Mouse (Mus musculus): ENCODE results near the gene Sass6.

The Sass6 gene

GRCm38 (mm10) chr3:116656184-116656965 lies 61.6 kb downstream of the Sass6 start:
- in situ Hi-C loops (cut with MboI; ENCODE audit: low pct_unique_long_range_greater_than_20kb in 1 of 2, low sequenced_read_pairs in 2 of 2, unreplicated experiment in 1 of 2): no loop called here

DNA sequence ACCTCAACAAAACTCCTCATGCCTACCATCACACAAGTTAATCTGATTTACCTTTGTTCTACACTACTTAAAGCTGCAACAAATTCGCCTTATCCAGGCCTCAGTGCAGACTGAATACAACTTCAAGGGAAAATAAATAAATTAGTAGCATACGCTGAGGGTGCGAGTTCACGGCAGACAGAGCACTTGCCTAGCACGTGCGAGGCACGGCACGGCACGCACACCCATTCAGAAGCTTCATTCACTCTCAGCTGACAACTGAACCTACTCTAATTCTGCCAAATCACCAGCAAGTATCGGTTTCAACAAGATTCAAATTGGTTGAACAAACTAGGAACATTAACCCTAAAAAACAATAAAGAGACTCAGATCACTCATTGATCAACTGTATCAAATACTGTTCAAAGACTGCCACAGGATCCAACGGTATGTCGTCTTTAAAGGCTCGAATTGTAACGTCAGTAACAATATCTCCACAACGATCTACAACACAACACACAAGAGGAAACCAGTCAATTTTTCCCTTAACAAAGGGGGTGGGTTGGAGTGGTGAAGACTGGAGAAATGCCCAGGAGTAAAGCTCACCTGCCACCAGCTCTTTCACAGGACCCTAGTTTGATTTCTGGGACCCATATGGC lies 64.3 kb downstream of the Sass6 start:
- in situ Hi-C loops (cut with MboI; ENCODE audit: low pct_unique_long_range_greater_than_20kb in 1 of 2, low sequenced_read_pairs in 2 of 2, unreplicated experiment in 1 of 2): no loop called here

DNA sequence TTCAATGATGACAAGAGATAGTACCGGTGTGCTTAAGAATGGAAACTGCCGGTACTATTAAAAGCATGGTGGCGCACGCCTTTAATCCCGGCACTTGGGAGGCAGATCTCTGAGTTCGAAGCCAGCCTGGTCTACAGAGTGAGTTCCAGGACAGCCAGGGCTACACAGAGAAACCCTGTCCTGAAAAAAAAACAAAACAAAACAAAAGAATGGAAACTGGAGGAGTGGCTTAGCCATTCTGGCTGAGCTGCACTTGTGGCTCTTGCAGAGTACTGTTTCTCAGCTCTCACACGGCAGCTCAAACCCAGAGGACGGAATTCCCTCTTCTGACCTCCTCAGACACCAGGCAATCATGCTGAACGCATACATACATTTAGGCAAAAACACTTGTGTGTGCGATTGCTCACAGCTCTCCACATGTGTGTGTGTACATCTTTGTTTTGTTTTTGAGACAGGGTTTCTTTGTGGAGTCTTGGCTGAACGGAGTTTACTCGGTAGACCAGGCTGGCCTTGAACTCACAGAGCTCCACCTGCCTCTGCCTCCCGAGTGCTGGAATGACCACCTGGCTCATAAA lies 65.2 kb downstream of the Sass6 start:
- in situ Hi-C loops (cut with MboI; ENCODE audit: low pct_unique_long_range_greater_than_20kb in 1 of 2, low sequenced_read_pairs in 2 of 2, unreplicated experiment in 1 of 2): loop anchor here in 1 of 2 experiments (10.0 kb wide), 1 partner anchor 85 kb away; no protein-coding TSS in a partner anchor

GRCm38 (mm10) chr3:116661288-116661869 lies 66.6 kb downstream of the Sass6 start:
- in situ Hi-C loops (cut with MboI; ENCODE audit: low pct_unique_long_range_greater_than_20kb in 1 of 2, low sequenced_read_pairs in 2 of 2, unreplicated experiment in 1 of 2): loop anchor here in 1 of 2 experiments (10.0 kb wide), 1 partner anchor 83 kb away; no protein-coding TSS in a partner anchor

DNA sequence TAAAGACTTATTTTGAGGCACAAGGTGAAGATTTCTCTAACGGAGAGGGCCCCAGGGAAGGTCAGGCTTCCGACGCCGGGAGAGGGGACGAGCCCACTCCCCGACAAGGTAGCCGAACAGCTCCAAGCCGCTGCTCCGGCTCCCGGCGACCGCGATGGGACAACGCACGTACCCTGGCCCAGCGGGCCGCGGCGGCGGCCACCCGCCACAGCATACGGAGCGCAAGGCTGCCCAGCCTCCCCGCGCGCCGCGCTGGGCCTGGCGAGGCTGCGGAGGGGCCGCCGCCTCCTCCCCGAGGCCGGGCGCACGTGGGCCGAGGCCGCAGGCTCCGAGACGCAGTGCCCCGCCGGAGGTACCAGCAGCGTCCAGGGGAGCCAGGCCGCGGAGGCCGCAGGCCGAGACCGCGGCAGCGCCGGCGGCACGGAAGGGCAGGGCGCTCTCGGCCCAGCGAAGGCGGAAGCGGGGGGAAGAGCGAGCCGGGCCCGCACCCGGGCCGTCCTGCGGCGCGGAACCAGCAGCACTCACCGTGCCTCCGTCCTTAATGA lies 67.2 kb downstream of the Sass6 start:
- in situ Hi-C loops (cut with MboI; ENCODE audit: low pct_unique_long_range_greater_than_20kb in 1 of 2, low sequenced_read_pairs in 2 of 2, unreplicated experiment in 1 of 2): loop anchor here in 1 of 2 experiments (10.0 kb wide), 1 partner anchor 83 kb away; no protein-coding TSS in a partner anchor

DNA sequence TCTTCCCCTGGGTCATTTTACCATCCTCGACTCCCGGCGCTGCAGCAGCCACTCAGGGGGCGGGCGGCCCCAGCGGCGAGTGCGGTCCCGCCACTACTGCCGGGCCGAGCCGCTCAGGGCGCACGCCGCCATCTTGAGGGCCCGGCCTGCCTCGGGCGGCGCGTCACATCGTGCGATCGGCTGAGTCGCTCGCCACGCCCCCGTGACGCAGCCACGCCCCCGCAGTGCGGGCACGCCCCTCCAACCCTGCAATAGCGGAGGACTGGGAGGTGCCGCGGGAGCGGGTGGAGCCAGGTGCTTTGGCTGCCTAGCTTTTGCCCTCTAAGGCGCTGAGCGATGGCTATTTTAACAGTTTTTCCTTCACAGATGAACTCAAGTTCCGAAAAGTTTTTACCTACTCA lies 67.7 kb downstream of the Sass6 start, which contains the start of gene Mfsd14a:
Gene Mfsd14a (minus strand): TSS at position 215 of the 401 bp plus-strand sequence.
- in situ Hi-C loops (cut with MboI; ENCODE audit: low pct_unique_long_range_greater_than_20kb in 1 of 2, low sequenced_read_pairs in 2 of 2, unreplicated experiment in 1 of 2): loop anchor here in 1 of 2 experiments (10.0 kb wide), 1 partner anchor 82 kb away; no protein-coding TSS in a partner anchor

DNA sequence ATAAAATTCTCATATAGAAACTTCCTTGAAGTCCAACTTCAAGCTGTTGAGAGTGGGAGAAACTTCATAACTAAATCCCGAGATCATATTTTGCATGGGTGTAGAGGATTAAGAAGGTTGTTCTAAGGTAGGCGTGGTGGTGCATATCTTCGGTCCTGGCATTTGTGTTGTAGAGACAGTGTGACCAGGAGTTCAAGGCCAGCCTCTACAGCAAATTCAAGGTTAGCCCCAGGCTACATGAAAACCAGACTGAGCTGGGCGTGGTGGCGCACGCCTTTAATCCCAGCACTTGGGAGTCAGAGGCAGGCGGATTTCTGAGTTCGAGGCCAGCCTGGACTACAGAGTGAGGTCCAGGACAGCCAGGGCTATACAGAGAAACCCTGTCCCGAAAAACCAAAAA lies 69.5 kb downstream of the Sass6 start:
- in situ Hi-C loops (cut with MboI; ENCODE audit: low pct_unique_long_range_greater_than_20kb in 1 of 2, low sequenced_read_pairs in 2 of 2, unreplicated experiment in 1 of 2): loop anchor here in 1 of 2 experiments (10.0 kb wide), 1 partner anchor 81 kb away; no protein-coding TSS in a partner anchor

All from mouse embryonic stem cell (cell line).